Mouse (Mus musculus): ENCODE measurements around the gene Hmgcs2. TPM values are rescaled to one million over a fixed set of nuclear protein-coding genes. Genes with fewer than 3 reads are reported as not detected.

Gene Hmgcs2
- polyA plus RNA-seq, 1 experiment from 2014 or later, result 32.1 TPM

DNA sequence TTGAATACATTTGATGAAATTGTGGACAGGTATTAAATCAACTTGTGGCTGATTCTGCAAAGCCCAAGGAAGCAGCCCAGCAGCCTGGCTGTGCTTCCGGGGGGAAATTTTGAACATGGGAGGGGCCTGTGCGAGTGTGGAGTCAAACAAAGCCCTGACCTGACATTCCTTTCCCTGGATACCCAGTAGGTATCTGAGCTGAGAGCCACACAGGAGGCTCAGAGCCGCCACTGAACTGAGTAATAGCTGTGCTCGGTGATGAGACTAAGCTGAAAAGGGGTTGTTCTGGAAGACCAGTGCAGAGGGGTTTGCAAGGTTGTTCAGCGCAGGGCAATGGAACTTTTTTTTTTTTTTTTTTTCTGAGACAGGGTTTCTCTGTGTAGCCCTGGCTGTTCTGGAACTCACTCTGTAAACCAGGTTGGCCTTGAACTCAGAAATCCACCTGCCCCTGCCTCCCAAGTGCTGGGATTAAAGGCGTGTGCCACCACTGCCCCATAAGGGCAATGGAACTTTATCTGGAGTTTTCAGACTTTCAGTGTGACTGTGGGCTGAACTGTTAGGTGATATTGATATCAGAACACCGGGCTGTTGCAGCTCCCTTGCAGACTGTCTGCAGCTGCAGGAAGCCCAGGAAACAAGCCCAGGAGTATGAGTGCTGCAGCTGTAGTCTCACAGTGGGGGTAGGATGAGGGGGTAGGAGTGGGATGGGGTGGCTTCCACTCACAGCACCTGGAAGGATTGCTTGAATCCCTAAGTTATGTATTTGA is 33.1 kb upstream of the Hmgcs2 start:
- H3K4me1 ChIP-seq (replicated peaks; ENCODE audit: control insufficient read depth, insufficient read depth, low read length), result 0 out of 2 replicates have a peak, but pooled peaks cover 8% of the 10 kb centered on the region
- no peak overlapping the region for H3K4me2 ChIP-seq (ENCODE audit: low read length)
- H3K4me3 ChIP-seq (ENCODE audit: low read depth, low read length), result no peak overlapping the region
- H3K27ac ChIP-seq (ENCODE audit: low read depth), result no peak overlapping the region
- H3K9ac ChIP-seq (ENCODE audit: low read length), result no peak overlapping the region
- ATAC-seq (replicated peaks; ENCODE audit: low FRiP score, low TSS enrichment, low read depth), result no peak
- H3K27me3 ChIP-seq (replicated peaks; ENCODE audit: control insufficient read depth, insufficient read depth, low read length), result no peaks in the 10 kb centered on the region
- no peaks in the 10 kb centered on the region for H3K9me3 ChIP-seq (ENCODE audit: control insufficient read depth, low read length)
- 52% methylated on average over 7 of the region's 7 CpGs for WGBS
- H3K36me3 ChIP-seq (ENCODE audit: control insufficient read depth, insufficient read depth, low read length), result no peaks in the 10 kb centered on the region
- DNase-seq (ENCODE audit: low spot score), result no peak

DNA sequence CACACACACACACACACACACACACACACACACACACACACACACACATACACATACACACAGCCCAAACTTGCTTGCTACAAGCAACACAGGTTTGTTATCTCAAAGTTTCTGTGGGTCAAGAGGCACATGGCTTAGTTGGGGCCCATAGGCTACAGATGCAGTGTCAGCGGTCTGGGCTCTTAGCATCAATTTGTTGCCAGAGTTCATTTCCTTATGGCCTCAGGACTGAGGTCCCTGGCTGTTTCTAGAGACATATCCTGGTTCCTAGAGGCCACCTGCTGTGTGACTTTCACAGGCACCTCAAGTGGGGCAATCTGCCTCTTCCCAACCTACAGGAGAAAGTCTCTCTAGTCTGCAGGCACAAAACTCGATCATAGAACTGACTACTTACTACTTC is 30.9 kb upstream of the Hmgcs2 start:
- Histone ChIP-seq H3K27me3 (replicated peaks; ENCODE audit: control insufficient read depth, insufficient read depth, low read length) (no peaks in the 10 kb centered on the region), H3K9ac (ENCODE audit: low read length) (no peak overlapping the region), H3K36me3 (ENCODE audit: control insufficient read depth, insufficient read depth, low read length) (no peaks in the 10 kb centered on the region), H3K4me2 (ENCODE audit: low read length) (no peak overlapping the region), H3K27ac (ENCODE audit: low read depth) (no peak overlapping the region), H3K4me3 (ENCODE audit: low read depth, low read length) (no peak overlapping the region), H3K4me1 (replicated peaks; ENCODE audit: control insufficient read depth, insufficient read depth, low read length) (no peaks in the 10 kb centered on the region), H3K9me3 (ENCODE audit: control insufficient read depth, low read length) (0 out of 2 replicates have a peak, but pooled peaks cover 4% of the 10 kb centered on the region)
- DNase-seq (ENCODE audit: low spot score) (no peak), ATAC-seq (replicated peaks; ENCODE audit: low FRiP score, low TSS enrichment, low read depth) (no peak)
- WGBS, result 85% methylated on average over 2 of the region's 2 CpGs

DNA sequence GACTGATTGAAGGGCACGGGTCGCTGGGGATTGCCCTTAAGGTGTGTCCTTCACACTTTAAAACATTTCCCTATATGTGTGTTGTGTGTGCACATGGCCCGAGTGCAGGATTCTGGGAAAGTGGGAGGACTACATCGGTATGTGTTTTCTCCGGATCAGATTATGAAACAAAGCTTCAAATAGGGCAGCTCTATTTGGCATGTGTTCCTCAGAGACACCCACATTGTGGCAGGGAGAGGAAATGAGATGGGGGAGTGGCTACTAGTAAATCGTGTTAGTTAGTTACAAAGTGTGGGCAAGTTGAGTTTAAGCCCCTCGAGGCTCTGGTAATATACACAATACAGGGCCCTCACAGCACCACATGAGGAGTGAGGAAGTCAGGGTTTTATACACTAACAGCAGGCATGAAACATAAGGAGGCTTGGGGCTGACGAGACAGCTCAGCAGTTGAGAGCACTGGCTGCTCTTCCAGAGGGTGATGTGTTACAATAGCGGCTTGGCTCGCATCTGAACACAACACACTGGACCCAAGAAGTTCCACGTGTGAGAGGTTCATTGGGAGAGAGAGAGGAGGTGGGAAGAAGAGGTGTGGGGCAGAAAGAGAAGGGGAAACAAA is 30.3 kb upstream of the Hmgcs2 start:
- Histone ChIP-seq H3K4me3 (ENCODE audit: low read depth, low read length) (no peak overlapping the region), H3K27me3 (replicated peaks; ENCODE audit: control insufficient read depth, insufficient read depth, low read length) (no peaks in the 10 kb centered on the region), H3K4me1 (replicated peaks; ENCODE audit: control insufficient read depth, insufficient read depth, low read length) (no peaks in the 10 kb centered on the region), H3K36me3 (ENCODE audit: control insufficient read depth, insufficient read depth, low read length) (no peaks in the 10 kb centered on the region), H3K9ac (ENCODE audit: low read length) (no peak overlapping the region), H3K9me3 (ENCODE audit: control insufficient read depth, low read length) (0 out of 2 replicates have a peak, but pooled peaks cover 4% of the 10 kb centered on the region), H3K27ac (ENCODE audit: low read depth) (no peak overlapping the region), H3K4me2 (ENCODE audit: low read length) (no peak overlapping the region)
- ATAC-seq (replicated peaks; ENCODE audit: low FRiP score, low TSS enrichment, low read depth) (no peak), DNase-seq (ENCODE audit: low spot score) (no peak)
- WGBS, result 79% methylated on average over 11 of the region's 11 CpGs

DNA sequence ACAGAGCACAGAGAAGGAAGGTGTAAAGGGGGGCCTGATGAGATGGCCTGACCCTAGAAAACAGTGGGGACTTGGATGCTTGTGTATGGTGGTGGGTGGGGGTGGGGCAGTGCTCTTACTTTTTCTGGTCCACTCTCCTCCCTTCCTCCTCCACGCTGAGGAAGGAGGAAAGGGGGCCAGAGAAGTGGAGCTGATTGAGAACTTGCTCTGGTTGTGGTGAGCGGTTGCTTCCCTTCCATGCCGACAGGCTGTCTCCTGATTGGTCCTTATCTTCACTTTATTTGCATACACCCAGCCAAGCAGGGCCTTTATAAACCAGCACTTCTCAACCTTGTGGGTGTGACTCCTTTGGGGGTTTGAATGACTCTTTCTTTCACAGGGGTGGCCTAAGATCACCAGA is 26.2 kb upstream of the Hmgcs2 start:
- DNase-seq (ENCODE audit: low spot score) (no peak), ATAC-seq (replicated peaks; ENCODE audit: low FRiP score, low TSS enrichment, low read depth) (no peak)
- Histone ChIP-seq H3K4me3 (ENCODE audit: low read depth, low read length) (no peak overlapping the region), H3K27ac (ENCODE audit: low read depth) (no peak overlapping the region), H3K4me1 (replicated peaks; ENCODE audit: control insufficient read depth, insufficient read depth, low read length) (no peaks in the 10 kb centered on the region), H3K9me3 (ENCODE audit: control insufficient read depth, low read length) (0 out of 2 replicates have a peak, but pooled peaks cover 4% of the 10 kb centered on the region), H3K9ac (ENCODE audit: low read length) (no peak overlapping the region), H3K36me3 (ENCODE audit: control insufficient read depth, insufficient read depth, low read length) (no peaks in the 10 kb centered on the region), H3K27me3 (replicated peaks; ENCODE audit: control insufficient read depth, insufficient read depth, low read length) (no peaks in the 10 kb centered on the region), H3K4me2 (ENCODE audit: low read length) (no peak overlapping the region)
- 92% methylated on average over 2 of the region's 3 CpGs for WGBS

DNA sequence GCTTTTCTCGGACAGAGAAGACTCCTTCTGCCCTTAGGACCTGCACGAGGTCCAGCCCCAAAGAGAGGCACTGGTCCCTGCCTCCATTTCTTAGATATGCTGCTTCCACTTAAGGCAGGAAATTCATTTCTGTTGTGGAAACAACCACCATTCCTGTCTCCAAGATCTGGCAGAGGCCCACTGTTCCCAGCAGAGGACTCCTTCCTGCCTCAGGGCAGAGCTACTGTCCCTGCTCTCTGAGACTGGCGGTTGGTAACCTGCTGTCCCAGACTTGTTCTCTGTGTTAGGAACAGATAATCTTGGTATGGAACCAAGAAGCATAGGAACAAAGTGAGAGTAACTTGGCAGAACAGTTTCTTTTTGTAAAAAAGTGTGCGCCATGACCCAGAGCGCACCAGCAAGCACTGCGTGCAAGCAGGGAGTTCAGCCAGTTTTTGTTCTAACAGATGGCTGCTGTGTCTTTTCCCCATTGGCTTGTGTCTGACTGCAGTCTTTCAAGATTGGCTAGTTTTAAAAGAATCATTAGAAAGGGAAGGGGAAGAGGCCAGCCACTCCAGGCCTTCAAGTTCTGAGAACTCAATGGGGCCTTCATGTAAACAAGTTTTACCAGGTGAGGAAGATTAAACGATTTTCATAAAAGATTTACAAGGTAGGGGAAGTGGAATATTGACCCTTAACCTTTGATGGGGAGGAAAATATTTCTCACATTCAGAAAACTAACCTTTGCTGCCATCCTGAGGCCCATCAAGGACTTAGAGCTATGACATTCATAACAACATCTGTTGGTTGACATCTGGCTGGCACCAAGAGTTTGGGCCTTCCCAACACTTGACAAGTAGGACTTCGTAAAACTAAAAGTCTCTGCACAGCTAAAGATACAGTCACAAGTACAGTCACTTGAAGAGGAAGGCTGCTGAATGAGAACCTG is 25.3 kb upstream of the Hmgcs2 start:
- Histone ChIP-seq H3K27ac (ENCODE audit: low read depth) (no peak overlapping the region), H3K9me3 (ENCODE audit: control insufficient read depth, low read length) (0 out of 2 replicates have a peak, but pooled peaks cover 4% of the 10 kb centered on the region)
- no peak for ATAC-seq (replicated peaks; ENCODE audit: low FRiP score, low TSS enrichment, low read depth)

DNA sequence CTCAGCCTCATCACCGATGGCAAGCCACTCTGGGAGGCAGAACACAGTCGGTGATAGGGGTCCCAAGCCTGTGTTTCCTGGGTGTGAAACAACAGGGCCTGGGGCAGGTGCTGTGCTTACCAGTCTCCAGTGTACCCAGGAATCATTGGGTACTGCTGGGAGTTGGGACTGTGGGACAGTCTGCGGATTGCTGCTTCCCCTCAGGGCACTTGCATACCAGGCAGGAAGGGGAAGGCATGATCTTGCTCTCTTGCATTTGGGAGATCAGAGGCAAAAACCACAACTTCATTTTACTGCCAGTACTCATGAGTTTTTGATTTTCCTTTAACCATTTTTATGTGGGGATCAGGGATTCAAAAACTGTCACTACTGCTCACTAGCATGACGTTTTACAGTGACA is 21.5 kb upstream of the Hmgcs2 start:
- no peaks in the 10 kb centered on the region for H3K4me1 ChIP-seq (replicated peaks; ENCODE audit: control insufficient read depth, insufficient read depth, low read length)
- ATAC-seq (replicated peaks; ENCODE audit: low FRiP score, low TSS enrichment, low read depth), result no peak
- DNase-seq (ENCODE audit: low spot score), result no peak
- no peak overlapping the region for H3K9ac ChIP-seq (ENCODE audit: low read length)
- WGBS, result 92% methylated on average over 4 of the region's 4 CpGs
- no peak overlapping the region for H3K4me2 ChIP-seq (ENCODE audit: low read length)
- no peak overlapping the region for H3K4me3 ChIP-seq (ENCODE audit: low read depth, low read length)
- no peaks in the 10 kb centered on the region for H3K9me3 ChIP-seq (ENCODE audit: control insufficient read depth, low read length)
- H3K27ac ChIP-seq (ENCODE audit: low read depth), result no peak overlapping the region
- no peaks in the 10 kb centered on the region for H3K36me3 ChIP-seq (ENCODE audit: control insufficient read depth, insufficient read depth, low read length)
- H3K27me3 ChIP-seq (replicated peaks; ENCODE audit: control insufficient read depth, insufficient read depth, low read length), result no peaks in the 10 kb centered on the region

More for the DNA sequence above, 25.3 kb upstream of the Hmgcs2 start:
- no peak overlapping the region for H3K4me2 ChIP-seq (ENCODE audit: low read length)
- no peak overlapping the region for H3K9ac ChIP-seq (ENCODE audit: low read length)
- H3K4me1 ChIP-seq (replicated peaks; ENCODE audit: control insufficient read depth, insufficient read depth, low read length), result no peaks in the 10 kb centered on the region
- no peak for DNase-seq (ENCODE audit: low spot score)
- WGBS, result 85% methylated on average over 8 of the region's 8 CpGs
- H3K4me3 ChIP-seq (ENCODE audit: low read depth, low read length), result no peak overlapping the region
- H3K27me3 ChIP-seq (replicated peaks; ENCODE audit: control insufficient read depth, insufficient read depth, low read length), result no peaks in the 10 kb centered on the region
- H3K36me3 ChIP-seq (ENCODE audit: control insufficient read depth, insufficient read depth, low read length), result no peaks in the 10 kb centered on the region

DNA sequence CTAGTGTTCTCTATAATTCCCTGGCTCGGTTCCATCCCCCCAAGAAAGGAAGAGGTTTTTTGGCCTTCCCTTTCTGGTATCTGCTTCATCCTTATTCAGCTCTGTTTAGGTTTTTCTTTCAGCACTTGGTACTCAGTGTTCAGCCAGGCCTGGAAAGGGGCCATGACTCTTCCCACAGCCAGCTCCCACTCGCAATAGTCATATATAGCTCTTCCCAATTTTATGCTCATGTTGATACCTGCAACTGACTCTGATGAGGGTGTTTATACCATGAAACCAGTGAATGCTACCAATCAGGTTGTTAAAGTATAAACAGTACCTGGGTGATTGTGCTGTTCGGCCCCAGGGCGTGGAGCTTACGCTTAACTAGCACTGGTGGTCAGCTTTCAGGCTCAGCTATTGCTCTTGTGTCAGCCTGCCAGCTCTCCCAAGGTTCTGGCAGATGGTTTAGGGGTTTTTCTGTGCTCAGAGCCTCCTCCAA is 20.9 kb upstream of the Hmgcs2 start:
- no peak overlapping the region for H3K27ac ChIP-seq (ENCODE audit: low read depth)
- WGBS, result 70% methylated on average over 5 of the region's 5 CpGs
- ATAC-seq (replicated peaks; ENCODE audit: low FRiP score, low TSS enrichment, low read depth) (no peak), DNase-seq (ENCODE audit: low spot score) (no peak)
- no peaks in the 10 kb centered on the region for H3K27me3 ChIP-seq (replicated peaks; ENCODE audit: control insufficient read depth, insufficient read depth, low read length)
- no peak overlapping the region for H3K9ac ChIP-seq (ENCODE audit: low read length)
- H3K4me3 ChIP-seq (ENCODE audit: low read depth, low read length), result no peak overlapping the region
- H3K4me1 ChIP-seq (replicated peaks; ENCODE audit: control insufficient read depth, insufficient read depth, low read length), result no peaks in the 10 kb centered on the region
- H3K36me3 ChIP-seq (ENCODE audit: control insufficient read depth, insufficient read depth, low read length), result no peaks in the 10 kb centered on the region
- H3K9me3 ChIP-seq (ENCODE audit: control insufficient read depth, low read length), result no peaks in the 10 kb centered on the region
- H3K4me2 ChIP-seq (ENCODE audit: low read length), result no peak overlapping the region

DNA sequence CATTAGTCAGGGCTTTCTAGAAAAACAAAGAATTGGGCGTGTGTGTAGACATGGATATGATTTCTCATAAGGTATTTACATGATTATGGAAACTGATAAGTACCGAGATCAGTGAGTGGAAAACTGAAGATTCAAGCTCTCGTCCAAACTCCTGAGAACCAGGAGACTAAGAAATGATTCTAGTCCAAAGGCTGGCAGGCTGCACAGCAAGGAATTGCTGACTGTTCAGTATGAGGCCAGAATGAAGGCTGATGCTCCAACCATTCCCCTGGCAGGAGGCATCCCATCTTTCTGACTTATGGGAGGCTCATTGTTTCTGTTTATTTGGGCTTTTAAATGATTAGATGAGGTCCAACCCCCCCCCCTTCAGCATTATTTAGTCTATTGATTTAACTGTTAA is 19.7 kb upstream of the Hmgcs2 start:
- no peak overlapping the region for H3K4me3 ChIP-seq (ENCODE audit: low read depth, low read length)
- DNase-seq (ENCODE audit: low spot score) (no peak), ATAC-seq (replicated peaks; ENCODE audit: low FRiP score, low TSS enrichment, low read depth) (no peak)
- no peak overlapping the region for H3K27ac ChIP-seq (ENCODE audit: low read depth)
- H3K4me1 ChIP-seq (replicated peaks; ENCODE audit: control insufficient read depth, insufficient read depth, low read length), result no peaks in the 10 kb centered on the region
- no peaks in the 10 kb centered on the region for H3K36me3 ChIP-seq (ENCODE audit: control insufficient read depth, insufficient read depth, low read length)
- no peaks in the 10 kb centered on the region for H3K9me3 ChIP-seq (ENCODE audit: control insufficient read depth, low read length)
- H3K27me3 ChIP-seq (replicated peaks; ENCODE audit: control insufficient read depth, insufficient read depth, low read length), result no peaks in the 10 kb centered on the region
- WGBS, result 78% methylated on average over 3 of the region's 3 CpGs
- no peak overlapping the region for H3K4me2 ChIP-seq (ENCODE audit: low read length)
- no peak overlapping the region for H3K9ac ChIP-seq (ENCODE audit: low read length)
